In genomic region chr6:92991616-92992015, GRCm38 (mm10) we compare ENCODE assay signal across 26 mouse cellular contexts. TPM values are rescaled to one million over a fixed set of nuclear protein-coding genes. Genes with fewer than 3 reads are reported as not detected.
A peak's percentile ranks its signal among the peaks of the same experiment; 100 is the strongest.
DNase-seq lines count a peak whose midpoint lies in the region; ATAC-seq and TF ChIP-seq lines count a peak whose summit lies in the region.
"Had no signal": no experiment of that assay in that cellular context is flagged by ENCODE, and none has a peak within 500 bp of the region (broad histone marks: within the 10 kb centered on the region; RNA-seq: fewer than 3 reads in every experiment).

No protein-coding gene starts in this region.

- H3K27ac ChIP-seq in kidney, adult 2 months (ENCODE audit: insufficient read depth, low read depth, low read length), result no peak overlapping the region
- H3K27ac ChIP-seq in kidney, embryonic 16.5 days (ENCODE audit: low read length), result no peak overlapping the region

- DNase-seq in heart, adult 11 months, result peak; percentile 76
- DNase-seq in heart, postnatal 36 days, result no peak
- DNase-seq in 3T3-L1 (ENCODE audit: low read depth, low spot score) (peak; percentile 29), Patski (ENCODE audit: low read depth, low spot score) (peak; percentile 46)
- DNase-seq in Muller cell, postnatal 12 days (ENCODE audit: inconsistent ontology term), result peak; percentile 30
- DNase-seq in kidney, adult 2 months, result no peak
- DNase-seq: adrenal gland, adult 2 months; adrenal gland, adult 8-10 months; adrenal gland, postnatal 10 days; adrenal gland, postnatal 14 days; adrenal gland, postnatal 25 days; adrenal gland, postnatal 36 days; B cell, adult 2 months; cerebellum, adult 11 months; cerebellum, adult 11-12 months; cerebellum, adult 18-20 months; cerebellum, adult 2 months; cerebellum, adult 8-10 months; cerebellum, adult 9-10 months had no signal

- intact Hi-C loops in heart, postnatal 36 days (cut with DNase I), result no loop called here

- ATAC-seq in Patski, result peak; percentile 85
- ATAC-seq in cerebellum, adult (ENCODE audit: insufficient number of reproducible peaks, low FRiP score, low TSS enrichment), result no peak
- ATAC-seq in kidney, embryonic 16.5 days (ENCODE audit: low FRiP score, low TSS enrichment), result no peak
- ATAC-seq: activated CD4-positive, CD25-positive, alpha-beta regulatory T cell, adult 4 months; CD4-positive, CD25-positive, alpha-beta regulatory T cell, adult 4 months had no signal

- H3K9ac ChIP-seq in kidney, embryonic 16.5 days (replicated peaks; ENCODE audit: low read length), result no peak overlapping the region

- in situ Hi-C loops in Patski (cut with MboI; ENCODE audit: low pct_unique_long_range_greater_than_20kb), result no loop called here

- H3K4me1 ChIP-seq in kidney, adult 2 months (ENCODE audit: control insufficient read depth, insufficient read depth, low read length), result peaks cover 3% of the 10 kb centered on the region; the same call in 1 of the 2 replicates
- peaks cover 9% of the 10 kb centered on the region; the same call in 1 of the 2 replicates for H3K4me1 ChIP-seq in kidney, embryonic 16.5 days (ENCODE audit: insufficient read depth, low read length)

- no peak for TF ChIP-seq POLR2A in kidney, adult 2 months (IDR thresholded peaks at IDR 0.05; ENCODE audit: low read depth, low read length)

- H3K9me3 ChIP-seq in kidney, embryonic 16.5 days (ENCODE audit: low read length), result no peaks in the 10 kb centered on the region

- no peak for TF ChIP-seq CTCF in Patski (IDR thresholded peaks at IDR 0.05)
- TF ChIP-seq CTCF in kidney, adult 2 months (conservative IDR thresholded peaks at IDR 0.05; ENCODE audit: insufficient read depth, insufficient read length, low read depth, low read length), result no peak

- no peak overlapping the region for H3K4me2 ChIP-seq in kidney, embryonic 16.5 days (replicated peaks; ENCODE audit: low read depth, low read length)

- no peaks in the 10 kb centered on the region for H3K27me3 ChIP-seq in Patski
- H3K27me3 ChIP-seq in kidney, adult 2 months (replicated peaks; ENCODE audit: control insufficient read depth, insufficient read depth, low read length), result no peaks in the 10 kb centered on the region
- no peaks in the 10 kb centered on the region for H3K27me3 ChIP-seq in kidney, embryonic 16.5 days (ENCODE audit: insufficient read depth, low read length)
- H3K27me3 ChIP-seq: CH12.LX had no signal

- CTCF ChIA-PET in Patski (lab: Charles Lee), result interaction anchor here (0.9 to 2.0 kb wide), 5 partner anchors 10 to 257 kb away, joined by 3 to 5 read pairs (median 4); no protein-coding TSS in a partner anchor

- H3K4me3 ChIP-seq in kidney, adult 2 months (ENCODE audit: insufficient read depth, low read depth, low read length), result no peak overlapping the region
- H3K4me3 ChIP-seq in kidney, embryonic 16.5 days (ENCODE audit: low read length), result no peak overlapping the region

- WGBS in kidney, adult 2 months, result 10% methylated on average over 1 of the region's 1 CpGs
- 24% methylated on average over 1 of the region's 1 CpGs for WGBS in kidney, embryonic 16.5 days

- H3K36me3 ChIP-seq in kidney, adult 2 months (ENCODE audit: control insufficient read depth, insufficient read depth, low read length), result no peaks in the 10 kb centered on the region
- H3K36me3 ChIP-seq in kidney, embryonic 16.5 days (ENCODE audit: insufficient read depth, low read length), result no peaks in the 10 kb centered on the region
- H3K36me3 ChIP-seq: G1E had no signal

- POLR2A ChIA-PET in Patski (lab: Charles Lee), result no interaction called here

RNA-seq across cellular contexts. Expression of gene Adamts9, which starts 48.3 kb away (rescaled TPM):
- total RNA-seq in heart, postnatal 36 days (2021), result 10 to 100 TPM; 17.1 to 20.1 TPM
- 17.9 TPM for polyA plus RNA-seq in Patski (2021)
- polyA plus RNA-seq in kidney, adult 2 months (2012; rRNA removed), result 6.3 and 6.7 TPM in 2 replicates
- 12.0 and 13.9 TPM in 2 replicates for polyA plus RNA-seq in kidney, embryonic 16.5 days (2015; fragmentation: Nextera tagmentation; extraction: Ambion mirVana)
- total RNA-seq: CH12.LX, MEL had no signal
- polyA plus RNA-seq: G1E had no signal

Comparison
In these comparisons a context has a peak if more than half of its experiments do, and no peak if none do; other contexts are left out.
1. DNase-seq: peak in heart, adult 11 months (single experiment), 3T3-L1 (single experiment), Muller cell, postnatal 12 days (single experiment) and Patski (single experiment); none in heart, postnatal 36 days (0 of 2) and kidney, adult 2 months (single experiment).